Mouse (Mus musculus) midbrain, postnatal 0 days (tissue): ENCODE results near the gene Spp1. TPM values are rescaled to one million over a fixed set of nuclear protein-coding genes. Genes with fewer than 3 reads are reported as not detected.
A peak's percentile ranks its signal among the peaks of the same experiment; 100 is the strongest.

Source experiments
- ATAC-seq: fragments of 200-750 bp; cut with Nextera tagmentation; 2 replicates; pipeline ENCODE4 v1.8.0; 2017; ENCODE audit warnings: moderate number of reproducible peaks, mild to moderate bottlenecking, moderate TSS enrichment, moderate library complexity; ENCODE audit not compliant: low FRiP score
- DNase-seq: peaks from one replicate; pipeline ENCODE4 v3.0.0-alpha.2; 2015; ENCODE audit warnings: low spot score
- H3K27ac ChIP-seq: fragments of 300-500 bp; sonication (generic); 2 replicates; pipeline ENCODE4 v1.5.1; 2014; ENCODE audit warnings: low read depth, mild to moderate bottlenecking, low read length, mixed read lengths
- H3K27me3 ChIP-seq: fragments of 300-500 bp; sonication (generic); 2 replicates; pipeline ENCODE4 v1.6.1; 2014; ENCODE audit warnings: low read length, control low read depth, mixed read lengths; ENCODE audit not compliant: insufficient read depth
- H3K36me3 ChIP-seq: fragments of 300-500 bp; sonication (generic); 2 replicates; pipeline ENCODE4 v1.6.1; 2014; ENCODE audit warnings: low read length, control low read depth, mixed read lengths; ENCODE audit not compliant: insufficient read depth
- H3K4me1 ChIP-seq: fragments of 300-500 bp; sonication (generic); 2 replicates; pipeline ENCODE4 v1.6.1; 2014; ENCODE audit warnings: mild to moderate bottlenecking, control low read depth, antibody characterized with exemption, low read length, mixed read lengths; ENCODE audit not compliant: insufficient read depth
- H3K4me2 ChIP-seq: fragments of 300-500 bp; sonication (generic); 2 replicates; pipeline ENCODE4 v1.6.1; 2014; ENCODE audit warnings: low read depth, mild to moderate bottlenecking, low read length, mixed read lengths; ENCODE audit not compliant: poor library complexity, severe bottlenecking
- H3K4me3 ChIP-seq: fragments of 300-500 bp; sonication (generic); 2 replicates; pipeline ENCODE4 v1.5.1; 2014; ENCODE audit warnings: low read depth, mild to moderate bottlenecking, low read length, moderate library complexity
- H3K9ac ChIP-seq: fragments of 300-500 bp; sonication (generic); replicated peaks from 2 replicates; pipeline ENCODE4 v1.6.1; 2014; ENCODE audit warnings: mild to moderate bottlenecking, low read length, moderate library complexity, mixed read lengths; ENCODE audit not compliant: poor library complexity, severe bottlenecking
- H3K9me3 ChIP-seq: fragments of 300-500 bp; sonication (generic); 2 replicates; pipeline ENCODE4 v1.6.1; 2016; ENCODE audit warnings: low read length, control low read depth
- CTCF ChIP-seq: IDR thresholded peaks from 2 replicates; pipeline ENCODE4 v1.5.1; 2016; ENCODE audit warnings: antibody characterized with exemption, mild to moderate bottlenecking
- WGBS: fragments of 180-500 bp; shearing (Covaris S2); extraction: QIAGEN DNeasy Blood & Tissue Kit; methylation state at CpG from one replicate; pipeline ENCODE4 v1.1.7; 2014; 5-methylcytosine and 5-hydroxymethylcytosine counted together
- polyA plus RNA-seq: library from polyadenylated mRNA; unstranded; fragments of >200 nt; fragmentation: Nextera tagmentation; extraction: Ambion mirVana; gene quantifications from 2 replicates; pipeline ENCODE4 v1.2.1, GENCODE M21; 2015
- total RNA-seq: library from RNA; depleted of rRNA; stranded (reverse); fragments of >200 nt; gene quantifications from 2 replicates; pipeline ENCODE4 v1.2.3, GENCODE M21; 2014

Gene Spp1
- total and polyA plus RNA-seq, 2 experiments from 2014 or later = 18.4 to 31.2 TPM

DNA sequence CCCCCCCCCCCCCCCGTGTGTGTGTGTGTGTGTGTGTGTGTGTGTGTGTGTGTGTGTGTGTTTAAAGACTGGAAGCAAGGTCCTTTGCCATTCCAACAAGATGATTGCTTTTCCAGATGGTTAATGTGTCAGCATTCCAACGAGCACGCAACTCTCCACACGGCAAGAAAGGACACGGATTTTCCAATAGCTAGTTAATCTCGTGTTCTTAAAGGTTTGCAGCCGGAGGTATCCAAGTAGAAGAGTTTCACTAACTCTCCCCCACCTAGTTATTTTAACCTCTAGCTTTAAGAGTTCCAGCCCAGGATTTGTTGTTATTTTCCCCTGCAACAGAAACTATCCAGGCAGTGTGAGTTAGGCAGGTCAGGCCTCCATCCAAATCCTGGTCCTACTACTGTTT is 25.9 kb downstream of the Spp1 start:
- Histone ChIP-seq H3K4me1 (peaks cover 6% of the 10 kb centered on the region; the same call in 1 of the 2 replicates), H3K27ac (peak overlapping the region; percentile 98; the same call in 1 of the 2 replicates), H3K27me3 (no peaks in the 10 kb centered on the region), H3K9ac (0 out of 2 replicates have a peak overlapping the region, but pooled peaks have one; percentile 99), H3K4me3 (peak overlapping the region; percentile 87), H3K36me3 (0 out of 2 replicates have a peak, but pooled peaks cover 4% of the 10 kb centered on the region), H3K4me2 (peak overlapping the region; percentile 86), H3K9me3 (no peaks in the 10 kb centered on the region)
- no peak for ATAC-seq
- 37% methylated on average over 6 of the region's 7 CpGs for WGBS
- no peak for TF ChIP-seq CTCF
- no peak for DNase-seq

DNA sequence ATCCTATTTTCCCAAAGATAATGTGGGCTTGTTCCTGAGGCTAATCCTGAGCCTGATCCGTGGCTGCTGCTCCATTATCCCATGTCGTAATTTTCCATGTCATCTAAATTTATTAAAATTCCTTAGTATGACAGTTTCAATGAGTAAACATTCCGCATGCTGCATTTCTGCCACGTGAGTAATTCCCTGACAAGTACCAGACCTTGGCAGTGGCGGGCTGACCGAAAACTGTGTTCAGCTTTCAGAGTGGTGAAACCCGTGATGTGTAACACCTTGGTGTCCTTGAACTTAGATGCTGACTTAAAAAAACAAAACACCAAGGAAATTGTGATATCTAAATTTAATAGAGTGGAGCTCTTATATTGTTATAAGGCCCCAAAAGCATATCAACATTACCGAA is 30.4 kb downstream of the Spp1 start:
- no peaks in the 10 kb centered on the region for H3K9me3 ChIP-seq
- no peak for DNase-seq
- no peak overlapping the region for H3K27ac ChIP-seq
- WGBS = 83% methylated on average over 8 of the region's 8 CpGs
- no peak overlapping the region for H3K4me2 ChIP-seq
- H3K27me3 ChIP-seq = no peaks in the 10 kb centered on the region
- H3K36me3 ChIP-seq = peaks cover 25% of the 10 kb centered on the region
- no peak for ATAC-seq
- no peak overlapping the region for H3K9ac ChIP-seq
- no peak for TF ChIP-seq CTCF
- no peak overlapping the region for H3K4me3 ChIP-seq
- H3K4me1 ChIP-seq = peaks cover 4% of the 10 kb centered on the region; the same call in 1 of the 2 replicates

- DNase-seq (no peak), ATAC-seq (no peak)
- WGBS = 88% methylated on average over 12 of the region's 12 CpGs
- Histone ChIP-seq H3K27me3 (no peaks in the 10 kb centered on the region), H3K27ac (no peak overlapping the region), H3K4me2 (no peak overlapping the region), H3K36me3 (peaks cover 25% of the 10 kb centered on the region), H3K9ac (no peak overlapping the region), H3K4me3 (no peak overlapping the region), H3K4me1 (peaks cover 4% of the 10 kb centered on the region; the same call in 1 of the 2 replicates), H3K9me3 (no peaks in the 10 kb centered on the region)
- TF ChIP-seq CTCF = no peak
Observed at GRCm38 (mm10) chr5:104465731-104466130, 30.8 kb downstream of the Spp1 start.

DNA sequence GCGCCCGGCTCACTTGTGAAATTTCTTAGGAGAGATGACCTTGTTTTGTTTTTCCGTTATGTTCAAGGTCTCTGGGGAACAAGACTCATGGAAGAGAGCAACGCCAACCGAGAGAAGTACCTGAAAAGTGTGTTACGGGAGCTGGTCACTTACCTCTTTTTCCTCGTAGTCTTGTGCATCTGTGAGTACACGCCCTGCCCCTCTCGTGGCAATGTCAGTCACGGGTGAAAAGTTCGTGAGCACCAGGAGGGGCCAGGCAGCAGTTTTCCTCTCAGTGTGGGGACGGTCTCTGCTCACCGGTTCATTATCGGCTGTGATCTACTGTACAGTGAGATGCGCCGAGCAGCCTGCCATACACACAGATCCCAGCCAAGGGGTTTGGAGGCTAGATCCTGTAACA is 31.9 kb downstream of the Spp1 start:
- Histone ChIP-seq H3K36me3 (peaks cover 26% of the 10 kb centered on the region), H3K27ac (no peak overlapping the region), H3K4me3 (no peak overlapping the region), H3K4me2 (no peak overlapping the region), H3K4me1 (peaks cover 4% of the 10 kb centered on the region; the same call in 1 of the 2 replicates), H3K9me3 (no peaks in the 10 kb centered on the region), H3K27me3 (no peaks in the 10 kb centered on the region), H3K9ac (no peak overlapping the region)
- TF ChIP-seq CTCF = no peak
- DNase-seq (no peak), ATAC-seq (no peak)
- 96% methylated on average over 16 of the region's 16 CpGs for WGBS

GRCm38 (mm10) chr5:104468586-104468985 is 33.7 kb downstream of the Spp1 start:
- no peaks in the 10 kb centered on the region for H3K4me1 ChIP-seq
- no peak for ATAC-seq
- no peaks in the 10 kb centered on the region for H3K9me3 ChIP-seq
- H3K36me3 ChIP-seq = peaks cover 36% of the 10 kb centered on the region
- TF ChIP-seq CTCF = no peak
- no peaks in the 10 kb centered on the region for H3K27me3 ChIP-seq
- no peak overlapping the region for H3K27ac ChIP-seq
- H3K4me2 ChIP-seq = no peak overlapping the region
- 93% methylated on average over 5 of the region's 5 CpGs for WGBS
- no peak for DNase-seq
- H3K9ac ChIP-seq = no peak overlapping the region
- no peak overlapping the region for H3K4me3 ChIP-seq

DNA sequence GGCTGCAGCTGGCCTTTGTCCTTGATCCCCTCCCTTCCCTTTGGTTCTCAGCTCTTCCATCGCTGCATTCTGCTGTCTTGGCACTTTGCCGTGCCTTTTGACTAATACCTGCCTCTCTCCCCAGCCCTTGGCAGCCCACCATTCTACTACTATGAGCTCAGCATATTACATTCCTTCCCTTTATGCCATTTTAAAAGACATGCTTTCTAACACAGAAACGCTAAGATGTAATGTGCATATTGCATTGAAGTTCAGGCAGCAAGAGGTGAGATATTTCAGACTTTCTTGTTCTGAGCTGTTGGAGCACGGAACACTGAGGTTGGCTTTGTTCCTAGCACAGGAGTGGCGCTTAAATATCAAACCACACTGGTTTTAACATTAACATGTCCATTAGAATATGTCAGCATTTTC is 36.1 kb downstream of the Spp1 start:
- Histone ChIP-seq H3K4me2 (no peak overlapping the region), H3K27ac (no peak overlapping the region), H3K36me3 (peaks cover 31% of the 10 kb centered on the region), H3K9ac (no peak overlapping the region), H3K27me3 (no peaks in the 10 kb centered on the region), H3K4me1 (no peaks in the 10 kb centered on the region), H3K4me3 (no peak overlapping the region), H3K9me3 (no peaks in the 10 kb centered on the region)
- ATAC-seq = no peak
- WGBS = 82% methylated on average over 5 of the region's 5 CpGs
- no peak for DNase-seq
- no peak for TF ChIP-seq CTCF
